Mouse (Mus musculus) hindbrain, embryonic 15.5 days (tissue): ENCODE measurements around the gene Lsp1. TPM values are rescaled to one million over a fixed set of nuclear protein-coding genes. Genes with fewer than 3 reads are reported as not detected.

ENCODE experiments used
- ATAC-seq: fragments of 200-750 bp; cut with Nextera tagmentation; 2 replicates; pipeline ENCODE4 v1.8.0; 2017; ENCODE audit warnings: low read depth, moderate number of reproducible peaks, moderate TSS enrichment; ENCODE audit not compliant: low FRiP score
- H3K27ac ChIP-seq: fragments of 300-500 bp; sonication (generic); replicated peaks from 2 replicates; pipeline ENCODE4 v1.5.1; 2015; ENCODE audit warnings: mild to moderate bottlenecking, inconsistent platforms
- H3K27me3 ChIP-seq: fragments of 300-500 bp; sonication (generic); 2 replicates; pipeline ENCODE4 v1.6.1; 2015; ENCODE audit warnings: control low read depth, inconsistent platforms
- H3K36me3 ChIP-seq: fragments of 300-500 bp; sonication (generic); 2 replicates; pipeline ENCODE4 v1.6.1; 2015; ENCODE audit warnings: control low read depth, inconsistent platforms
- H3K4me1 ChIP-seq: fragments of 300-500 bp; sonication (generic); replicated peaks from 2 replicates; pipeline ENCODE4 v1.6.1; 2015; ENCODE audit warnings: control low read depth, inconsistent platforms
- H3K4me2 ChIP-seq: fragments of 300-500 bp; sonication (generic); 2 replicates; pipeline ENCODE4 v1.6.1; 2015; ENCODE audit warnings: moderate library complexity, mild to moderate bottlenecking, inconsistent platforms
- H3K4me3 ChIP-seq: fragments of 300-500 bp; sonication (generic); 2 replicates; pipeline ENCODE4 v1.5.1; 2015; ENCODE audit warnings: mild to moderate bottlenecking, inconsistent platforms
- H3K9ac ChIP-seq: fragments of 300-500 bp; sonication (generic); 2 replicates; pipeline ENCODE4 v1.6.1; 2015; ENCODE audit warnings: inconsistent platforms
- H3K9me3 ChIP-seq: fragments of 300-500 bp; sonication (generic); 2 replicates; pipeline ENCODE4 v1.6.1; 2016; ENCODE audit warnings: control low read depth, inconsistent platforms
- WGBS: fragments of 180-500 bp; shearing (Covaris S2); methylation state at CpG from one replicate; pipeline ENCODE4 v1.1.7; 2015; 5-methylcytosine and 5-hydroxymethylcytosine counted together
- polyA plus RNA-seq: library from polyadenylated mRNA; unstranded; fragments of >200 nt; fragmentation: Nextera tagmentation; extraction: Ambion mirVana; gene quantifications from 2 replicates; pipeline ENCODE4 v1.2.1, GENCODE M21; 2015

Lsp1 gene
- polyA plus RNA-seq, 1 experiment from 2014 or later, result 4.5 TPM

DNA sequence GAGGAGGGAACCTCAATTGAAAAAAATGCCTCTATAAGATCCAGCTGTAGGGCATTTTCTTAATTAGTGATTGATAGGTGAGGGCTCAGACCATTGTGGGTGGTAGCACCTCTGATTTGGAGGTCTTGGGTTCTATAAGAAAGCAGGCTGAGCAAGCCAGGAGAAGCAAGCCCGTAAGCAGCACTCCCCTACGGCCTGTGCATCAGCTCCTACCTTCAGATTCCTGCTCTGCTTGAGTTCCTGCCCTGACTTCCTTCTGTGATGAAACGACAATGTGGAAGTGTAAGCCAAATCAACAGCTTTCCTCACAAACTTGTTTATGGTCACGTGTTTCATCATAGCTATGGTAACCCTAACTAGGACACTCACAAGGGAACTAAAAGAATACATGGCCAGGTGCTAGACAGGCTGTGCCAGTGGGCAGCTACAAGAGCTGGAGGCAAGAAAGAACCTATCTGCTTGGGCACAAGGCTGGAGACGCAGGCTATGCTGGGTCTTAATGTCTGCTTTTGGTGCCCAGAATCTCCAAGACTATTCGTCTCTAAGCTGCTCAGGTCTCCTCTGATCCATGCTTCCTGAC, 11.5 kb upstream of the Lsp1 start:
- Histone ChIP-seq H3K4me3 (no peak overlapping the region), H3K27ac (no peak overlapping the region), H3K4me1 (no peaks in the 10 kb centered on the region), H3K36me3 (no peaks in the 10 kb centered on the region), H3K4me2 (no peak overlapping the region), H3K9ac (no peak overlapping the region), H3K27me3 (no peaks in the 10 kb centered on the region), H3K9me3 (no peaks in the 10 kb centered on the region)
- WGBS, result 80% methylated on average over 6 of the region's 6 CpGs
- no peak for ATAC-seq

DNA sequence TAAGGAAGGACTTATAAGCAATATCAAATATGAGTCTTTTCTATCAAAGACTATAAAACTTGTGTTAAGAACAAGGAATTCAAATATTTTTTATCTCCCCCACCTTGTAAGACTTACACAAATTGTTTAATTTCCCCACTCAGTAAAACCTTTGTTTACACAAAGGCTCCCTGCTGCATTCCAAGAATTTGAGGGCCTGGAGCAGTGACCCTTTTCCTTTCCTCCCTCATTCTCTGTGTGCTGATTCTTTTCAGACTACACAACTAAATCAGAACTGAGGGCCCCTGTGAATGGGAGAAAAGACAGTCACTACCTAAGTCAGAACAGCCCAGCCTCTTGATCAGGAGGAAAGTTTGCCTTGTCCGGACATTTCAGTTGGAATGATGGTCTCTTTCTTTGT, 5.9 kb upstream of the Lsp1 start:
- ATAC-seq, result no peak
- Histone ChIP-seq H3K4me3 (no peak overlapping the region), H3K27me3 (no peaks in the 10 kb centered on the region), H3K4me2 (no peak overlapping the region), H3K9me3 (no peaks in the 10 kb centered on the region), H3K9ac (no peak overlapping the region), H3K36me3 (no peaks in the 10 kb centered on the region), H3K4me1 (peaks cover 19% of the 10 kb centered on the region), H3K27ac (no peak overlapping the region)
- 33% methylated on average over 1 of the region's 1 CpGs for WGBS

- 55% methylated on average over 2 of the region's 2 CpGs for WGBS
- Histone ChIP-seq H3K4me1 (peaks cover 19% of the 10 kb centered on the region), H3K4me3 (no peak overlapping the region), H3K4me2 (no peak overlapping the region), H3K27ac (no peak overlapping the region), H3K9ac (no peak overlapping the region), H3K9me3 (no peaks in the 10 kb centered on the region), H3K36me3 (no peaks in the 10 kb centered on the region), H3K27me3 (no peaks in the 10 kb centered on the region)
- ATAC-seq, result no peak
Measured at GRCm38 (mm10) chr7:142455251-142455650, 5.4 kb upstream of the Lsp1 start.

GRCm38 (mm10) chr7:142456806-142457205, 3.8 kb upstream of the Lsp1 start:
- Histone ChIP-seq H3K36me3 (no peaks in the 10 kb centered on the region), H3K9me3 (no peaks in the 10 kb centered on the region), H3K27ac (peak overlapping the region; percentile 71), H3K4me3 (no peak overlapping the region), H3K4me1 (peaks cover 19% of the 10 kb centered on the region), H3K9ac (no peak overlapping the region), H3K4me2 (no peak overlapping the region), H3K27me3 (no peaks in the 10 kb centered on the region)
- 65% methylated on average over 3 of the region's 3 CpGs for WGBS
- ATAC-seq, result no peak; the same call in 1 of the 2 replicates

DNA sequence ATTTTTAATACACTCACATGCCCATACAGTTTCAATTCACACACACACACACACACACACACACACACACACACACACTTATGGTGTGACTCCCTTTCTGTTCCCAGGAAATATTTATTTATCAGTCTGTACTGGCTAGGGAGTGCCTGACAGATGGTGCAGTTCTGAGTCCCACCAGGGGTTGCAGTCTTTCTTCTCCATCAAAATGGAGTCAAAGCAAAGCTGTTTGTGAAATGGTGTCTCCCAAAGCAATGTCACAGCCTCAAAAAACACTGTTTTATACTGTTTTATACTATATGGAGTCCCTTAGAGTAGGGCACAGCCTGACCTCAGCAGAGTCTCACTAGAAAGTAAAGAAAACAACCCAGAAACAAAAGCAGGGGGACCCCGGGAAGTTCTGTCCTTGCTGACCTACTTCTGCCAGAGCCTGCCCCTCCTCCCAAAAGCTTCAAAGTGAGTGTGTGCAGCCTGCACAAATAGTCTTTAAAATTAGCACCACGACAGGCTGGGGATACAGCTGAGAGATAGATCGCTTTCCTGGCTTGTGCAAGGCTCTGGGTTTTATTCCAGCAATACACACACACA, 3.3 kb upstream of the Lsp1 start:
- Histone ChIP-seq H3K4me1 (peaks cover 19% of the 10 kb centered on the region), H3K36me3 (no peaks in the 10 kb centered on the region), H3K27me3 (no peaks in the 10 kb centered on the region), H3K4me2 (no peak overlapping the region), H3K9me3 (no peaks in the 10 kb centered on the region), H3K4me3 (no peak overlapping the region), H3K27ac (peak overlapping the region; percentile 71), H3K9ac (no peak overlapping the region)
- WGBS, result 27% methylated on average over 3 of the region's 3 CpGs
- peak; percentile 77 for ATAC-seq

DNA sequence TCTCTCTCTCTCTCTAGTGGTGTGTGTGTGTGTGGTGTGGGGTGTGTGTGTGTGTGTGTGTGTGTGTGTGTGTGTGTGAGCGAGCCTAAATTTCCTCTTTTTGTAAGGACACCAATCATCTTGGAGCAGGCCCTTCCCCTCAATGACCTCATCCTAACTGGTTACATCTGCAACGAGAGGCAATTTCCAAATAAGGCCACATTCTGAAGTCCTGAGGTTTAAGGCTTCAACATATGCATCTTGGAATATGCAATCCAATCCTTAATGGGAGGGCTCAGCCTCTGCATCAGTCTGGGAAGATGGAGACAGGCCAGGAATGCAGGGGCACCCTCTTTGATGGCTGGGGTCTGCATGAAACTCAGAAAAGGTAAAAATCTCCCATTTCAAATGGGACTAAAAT, 2.6 kb upstream of the Lsp1 start:
- Histone ChIP-seq H3K27me3 (no peaks in the 10 kb centered on the region), H3K36me3 (no peaks in the 10 kb centered on the region), H3K4me3 (no peak overlapping the region), H3K4me1 (peaks cover 19% of the 10 kb centered on the region), H3K4me2 (no peak overlapping the region), H3K9ac (no peak overlapping the region), H3K9me3 (no peaks in the 10 kb centered on the region), H3K27ac (peak overlapping the region; percentile 71)
- no peak for ATAC-seq
- 43% methylated on average over 2 of the region's 2 CpGs for WGBS

GRCm38 (mm10) chr7:142458676-142459298, 1.8 kb upstream of the Lsp1 start:
- Histone ChIP-seq H3K9me3 (no peaks in the 10 kb centered on the region), H3K4me2 (no peak overlapping the region), H3K9ac (no peak overlapping the region), H3K27me3 (no peaks in the 10 kb centered on the region), H3K4me1 (peaks cover 19% of the 10 kb centered on the region), H3K27ac (no peak overlapping the region), H3K36me3 (no peaks in the 10 kb centered on the region), H3K4me3 (no peak overlapping the region)
- no peak for ATAC-seq
- WGBS, result 86% methylated on average over 5 of the region's 5 CpGs

- 87% methylated on average over 2 of the region's 2 CpGs for WGBS
- Histone ChIP-seq H3K36me3 (no peaks in the 10 kb centered on the region), H3K9me3 (no peaks in the 10 kb centered on the region), H3K4me2 (no peak overlapping the region), H3K27me3 (no peaks in the 10 kb centered on the region), H3K4me3 (no peak overlapping the region), H3K9ac (no peak overlapping the region), H3K27ac (no peak overlapping the region), H3K4me1 (peaks cover 19% of the 10 kb centered on the region)
- no peak for ATAC-seq
Measured at GRCm38 (mm10) chr7:142459299-142459691, 1.3 kb upstream of the Lsp1 start.

DNA sequence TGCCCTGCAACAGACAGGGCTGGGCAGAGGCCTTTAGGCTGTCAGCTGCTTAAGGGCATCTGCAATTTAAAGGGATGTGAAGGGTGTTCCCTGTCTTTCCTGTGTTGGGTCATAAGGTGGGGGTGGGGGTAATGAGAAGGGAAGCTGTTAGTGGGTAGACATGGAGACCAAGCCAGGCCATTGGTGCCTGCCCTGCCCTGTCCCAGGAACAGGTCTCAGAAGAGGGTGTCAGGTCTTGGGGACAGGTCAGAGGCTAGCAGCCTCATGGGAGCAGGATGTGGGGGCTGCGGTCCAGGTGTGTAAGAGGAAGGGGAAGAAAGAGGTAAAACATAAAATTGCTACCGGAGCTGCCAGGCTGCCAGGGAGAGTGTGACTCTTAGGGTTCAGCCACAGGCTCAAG, 837 bp downstream of the Lsp1 start:
- H3K27ac ChIP-seq, result no peak overlapping the region
- no peak for ATAC-seq
- H3K9ac ChIP-seq, result no peak overlapping the region
- H3K27me3 ChIP-seq, result no peaks in the 10 kb centered on the region
- H3K4me1 ChIP-seq, result peaks cover 17% of the 10 kb centered on the region
- H3K4me3 ChIP-seq, result no peak overlapping the region
- no peaks in the 10 kb centered on the region for H3K36me3 ChIP-seq
- 91% methylated on average over 2 of the region's 2 CpGs for whole genome bisulfite sequencing
- H3K4me2 ChIP-seq, result no peak overlapping the region
- H3K9me3 ChIP-seq, result no peaks in the 10 kb centered on the region

DNA sequence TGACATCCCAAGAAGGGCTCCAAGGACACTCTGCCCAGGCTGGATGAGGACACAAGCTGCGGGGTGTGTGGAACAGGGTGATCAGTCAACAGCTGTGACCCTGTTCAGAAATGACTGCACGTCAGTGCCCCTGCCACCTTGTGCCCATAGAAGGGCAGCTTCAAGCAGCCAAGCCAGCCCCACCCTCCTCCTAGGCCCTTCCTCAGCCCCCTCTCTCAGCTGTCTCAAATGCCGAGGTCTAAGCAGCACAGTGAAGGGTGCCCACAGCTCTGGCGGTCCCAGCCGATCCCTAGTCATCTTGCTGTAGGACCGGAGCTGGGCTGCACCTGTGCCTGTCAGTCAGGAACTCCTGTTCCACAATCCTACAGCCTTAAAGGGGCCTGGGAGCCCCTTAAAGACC, 1.6 kb downstream of the Lsp1 start:
- H3K36me3 ChIP-seq, result no peaks in the 10 kb centered on the region
- ATAC-seq, result no peak
- H3K27me3 ChIP-seq, result no peaks in the 10 kb centered on the region
- WGBS, result 89% methylated on average over 6 of the region's 6 CpGs
- no peak overlapping the region for H3K27ac ChIP-seq
- H3K4me3 ChIP-seq, result no peak overlapping the region
- H3K4me1 ChIP-seq, result peaks cover 11% of the 10 kb centered on the region
- no peak overlapping the region for H3K9ac ChIP-seq
- H3K9me3 ChIP-seq, result no peaks in the 10 kb centered on the region
- H3K4me2 ChIP-seq, result no peak overlapping the region

DNA sequence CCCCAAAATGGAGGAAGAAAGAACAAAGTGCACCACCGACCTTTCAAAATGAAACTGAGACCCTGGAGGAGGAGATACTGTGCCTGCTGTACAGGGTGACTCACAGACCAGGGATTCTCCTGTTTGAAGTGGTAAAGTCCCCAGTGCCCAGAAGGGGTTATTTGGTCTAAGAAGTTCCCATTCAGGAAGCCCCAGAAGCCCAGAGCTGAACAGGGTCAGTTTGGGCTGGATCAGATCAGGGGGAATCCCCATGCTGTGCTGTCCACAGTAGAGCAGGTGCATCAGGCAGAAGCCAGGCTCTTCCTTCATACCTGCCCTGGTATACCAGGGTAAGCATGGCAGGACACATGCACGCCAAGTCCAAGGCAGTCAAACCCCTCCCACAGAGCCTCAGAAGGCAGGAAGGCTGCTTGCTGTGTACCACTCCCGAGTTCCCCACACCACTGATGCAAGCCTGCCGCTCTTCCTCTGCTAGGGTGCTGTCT, 2.0 kb downstream of the Lsp1 start:
- Histone ChIP-seq H3K9me3 (no peaks in the 10 kb centered on the region), H3K36me3 (no peaks in the 10 kb centered on the region), H3K4me1 (peaks cover 7% of the 10 kb centered on the region; the same call in 1 of the 2 replicates), H3K27me3 (no peaks in the 10 kb centered on the region), H3K27ac (no peak overlapping the region), H3K4me2 (no peak overlapping the region), H3K4me3 (no peak overlapping the region), H3K9ac (no peak overlapping the region)
- ATAC-seq, result no peak
- WGBS, result 79% methylated on average over 4 of the region's 4 CpGs

DNA sequence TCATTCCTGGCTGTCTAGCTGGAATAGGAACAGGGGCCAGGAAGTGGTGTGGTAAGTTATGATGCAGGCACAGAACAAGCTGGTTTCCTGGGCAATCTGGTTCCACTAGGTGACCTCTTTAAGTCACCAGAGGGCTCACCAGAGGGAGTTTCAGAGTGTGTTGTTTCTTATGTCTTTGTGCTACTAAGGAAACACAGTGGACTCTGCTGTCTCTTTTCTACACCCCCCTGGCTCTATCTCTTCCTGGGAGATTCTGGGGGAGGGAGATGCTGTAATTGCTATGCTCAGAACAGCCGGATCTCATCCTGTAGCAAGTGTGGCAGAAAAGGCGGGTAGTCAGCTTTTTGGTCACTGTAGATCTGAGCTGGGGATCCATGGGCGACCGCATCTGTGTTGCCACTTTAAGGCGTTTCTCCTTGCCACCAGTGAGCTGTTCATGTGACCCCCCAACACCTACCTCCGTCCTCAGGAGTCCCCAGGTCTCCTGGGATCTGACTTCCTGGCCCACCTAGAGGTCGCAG, 9.6 kb downstream of the Lsp1 start:
- H3K4me2 ChIP-seq, result no peak overlapping the region
- H3K27me3 ChIP-seq, result no peaks in the 10 kb centered on the region
- WGBS, result 86% methylated on average over 7 of the region's 7 CpGs
- no peak overlapping the region for H3K4me3 ChIP-seq
- H3K9ac ChIP-seq, result no peak overlapping the region
- H3K9me3 ChIP-seq, result no peaks in the 10 kb centered on the region
- ATAC-seq, result no peak
- no peaks in the 10 kb centered on the region for H3K36me3 ChIP-seq
- H3K27ac ChIP-seq, result no peak overlapping the region
- peaks cover 11% of the 10 kb centered on the region; the same call in 1 of the 2 replicates for H3K4me1 ChIP-seq
